Mouse (Mus musculus) liver, embryonic 14.5 days (tissue): Measurements from ENCODE around the gene Pcdh9.

ENCODE experiments used
- CTCF ChIP-seq: IDR thresholded peaks from 2 replicates; pipeline ENCODE4 v1.5.1; 2016; ENCODE audit warnings: antibody characterized with exemption, low read depth, control low read depth
- EP300 ChIP-seq: IDR thresholded peaks from 2 replicates; pipeline ENCODE4 v1.6.1; 2016; ENCODE audit warnings: antibody characterized with exemption, low read depth

DNA sequence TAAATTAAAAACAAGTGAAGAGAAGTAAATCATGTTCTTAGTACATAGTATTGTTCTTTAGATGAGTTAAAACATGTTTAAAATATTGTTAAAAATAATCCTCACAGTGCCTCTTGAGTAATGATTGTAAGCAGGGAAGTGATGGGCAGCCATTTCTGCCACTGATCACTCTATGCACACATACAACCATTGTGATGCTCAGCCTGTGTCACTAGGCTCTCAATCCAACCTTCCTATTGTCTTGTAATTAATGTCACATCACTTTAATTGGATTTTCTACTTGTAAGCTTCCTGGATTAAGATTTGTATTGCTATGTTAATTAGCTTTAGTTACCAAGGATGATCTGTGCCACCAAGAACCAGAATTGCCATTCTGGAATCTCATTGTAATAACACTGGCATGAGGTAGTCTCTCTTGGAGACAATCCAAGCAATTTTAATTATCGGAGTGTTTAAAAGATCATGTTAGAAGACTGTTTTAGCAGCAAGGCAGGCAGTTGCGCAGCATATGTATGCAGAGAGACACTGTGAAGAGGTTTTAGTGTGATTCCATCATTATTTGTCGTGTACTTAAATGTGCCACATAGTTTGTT, 305.0 kb downstream of the Pcdh9 start:
- no peak for TF ChIP-seq CTCF
- TF ChIP-seq EP300, result no peak
